Mouse (Mus musculus) CD4-positive helper T cell, adult 2 months (primary cell): Measurements from ENCODE around the gene Cyp2a12.
"Not testable (repeated sequence)": the region's sequence is repeated elsewhere in the genome, so short reads cannot be mapped to it uniquely, and the experiment has no call there.

Experiments
- DNase-seq: peaks from one replicate; pipeline ENCODE4 v3.0.0-alpha.2; 2012; ENCODE audit warnings: low read depth, missing footprints, low spot score

Gene Cyp2a12

DNA sequence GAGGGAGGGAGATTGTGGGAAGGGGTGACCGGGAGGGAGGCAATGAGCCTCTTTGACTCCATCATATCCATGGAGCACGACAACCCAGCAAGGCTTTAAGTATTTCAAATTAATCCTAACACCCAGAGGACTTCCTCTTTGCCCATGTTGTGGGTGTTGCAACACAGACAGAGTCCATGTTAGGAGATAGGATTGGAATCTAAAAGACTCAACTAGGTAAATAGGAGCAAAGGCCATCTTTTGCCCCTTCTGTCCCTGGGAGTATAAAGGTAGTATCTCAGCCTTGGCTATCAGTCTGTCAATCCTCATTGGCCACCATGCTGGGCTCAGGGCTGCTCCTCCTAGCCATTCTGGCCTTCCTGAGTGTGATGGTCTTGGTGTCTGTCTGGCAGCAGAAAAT, at the start of gene Cyp2a12:
Gene Cyp2a12 (plus strand): TSS at position 293 of the 400 bp plus-strand sequence.
- DNase-seq: no peak

DNA sequence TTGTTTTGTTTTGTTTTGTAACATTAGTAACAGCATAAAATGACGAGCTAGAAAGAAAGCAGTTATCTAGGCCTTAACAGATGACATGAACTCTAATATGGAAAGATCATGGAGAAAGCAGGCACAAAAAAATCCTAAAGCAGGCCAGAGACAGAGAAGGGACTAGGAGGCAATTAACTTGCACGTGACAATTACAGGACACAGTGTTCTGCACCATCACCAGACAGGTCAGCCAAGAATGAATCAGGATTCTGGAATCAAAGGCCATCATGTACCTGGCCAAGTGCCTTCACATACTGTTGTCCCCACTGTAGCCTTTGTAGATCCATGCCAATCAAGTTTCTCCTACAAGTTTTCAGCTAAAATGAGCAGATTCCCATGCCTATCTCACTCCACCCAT, 47.4 kb upstream of the Cyp2a12 start:
- DNase-seq: not testable (repeated sequence)

DNA sequence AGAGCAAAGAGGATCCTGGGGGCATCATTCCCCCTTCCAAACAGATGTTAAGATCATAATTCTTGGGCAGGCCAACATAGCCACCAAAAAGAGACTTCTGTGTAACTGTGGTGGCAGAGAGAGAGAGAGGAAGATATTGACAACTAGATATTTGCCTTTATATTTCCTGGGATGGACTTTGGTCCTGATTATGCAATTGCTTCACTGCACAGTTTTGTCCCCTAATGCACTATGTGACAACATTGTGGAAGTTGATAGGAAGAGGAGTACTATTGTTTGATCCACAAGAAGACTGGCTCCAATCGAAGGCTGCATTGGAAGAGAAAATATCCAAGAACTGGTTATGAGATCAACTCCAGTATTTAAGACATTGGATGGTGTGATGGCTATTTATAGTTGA, 46.9 kb upstream of the Cyp2a12 start:
- not testable (repeated sequence) for DNase-seq

DNA sequence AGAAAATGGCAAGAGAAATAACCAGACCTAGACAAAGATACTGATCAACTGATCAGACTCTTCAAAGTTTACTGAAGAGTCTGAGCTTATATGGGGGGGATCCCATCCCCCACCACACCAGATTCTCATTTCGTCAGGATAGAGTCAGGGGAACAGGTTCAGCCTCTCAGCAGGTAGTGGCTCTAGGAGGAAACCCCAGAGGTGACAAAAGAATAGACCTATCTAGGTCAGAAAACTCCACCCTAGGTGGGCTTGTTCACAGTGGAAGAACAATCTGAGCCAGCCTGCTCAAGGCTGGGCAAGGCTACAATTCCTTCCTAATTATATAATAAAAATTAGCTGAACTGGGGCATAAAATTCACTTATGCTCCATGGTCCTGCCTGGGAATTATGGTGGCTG, 46.3 kb upstream of the Cyp2a12 start:
- DNase-seq: no peak

DNA sequence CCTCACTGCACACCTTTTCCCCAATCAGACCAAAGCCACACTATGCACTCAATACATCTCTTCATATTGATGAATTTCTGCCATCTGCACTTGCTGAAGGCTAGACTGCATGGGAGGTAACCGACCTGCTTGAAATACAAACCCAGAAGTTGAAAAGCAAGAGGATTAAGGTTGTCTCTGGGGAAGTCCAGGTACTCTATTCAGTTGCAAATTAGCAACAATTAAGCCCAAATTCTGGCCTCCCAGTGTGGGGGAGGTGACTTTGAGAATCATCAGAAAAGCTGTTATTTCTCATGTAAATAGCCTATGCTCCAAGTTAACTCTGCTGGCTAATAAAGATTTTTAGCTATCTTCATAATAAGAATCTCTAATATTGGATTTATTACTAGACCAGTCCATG, 45.7 kb upstream of the Cyp2a12 start:
- DNase-seq: not testable (repeated sequence)

DNA sequence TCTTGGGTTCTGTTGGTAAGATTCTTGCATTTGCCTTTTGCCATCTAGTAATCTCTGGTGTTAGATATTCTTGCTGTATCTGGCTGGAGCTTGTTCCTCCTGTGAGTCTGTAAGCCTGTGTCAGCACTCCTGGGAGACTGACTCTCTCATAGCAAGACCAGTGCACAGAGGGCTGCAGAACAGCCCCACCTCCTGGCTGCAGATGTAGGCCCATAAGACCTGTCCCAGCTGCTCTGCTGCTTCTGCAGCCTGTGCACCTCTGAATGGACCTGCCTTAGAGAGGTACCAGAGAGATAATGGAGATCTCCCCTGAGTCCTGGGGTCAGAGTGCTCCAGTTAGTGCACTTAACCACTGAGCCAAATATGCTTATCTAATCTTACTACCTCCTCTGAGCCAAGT, 2.3 kb upstream of the Cyp2a12 start:
- DNase-seq: not testable (repeated sequence)

DNA sequence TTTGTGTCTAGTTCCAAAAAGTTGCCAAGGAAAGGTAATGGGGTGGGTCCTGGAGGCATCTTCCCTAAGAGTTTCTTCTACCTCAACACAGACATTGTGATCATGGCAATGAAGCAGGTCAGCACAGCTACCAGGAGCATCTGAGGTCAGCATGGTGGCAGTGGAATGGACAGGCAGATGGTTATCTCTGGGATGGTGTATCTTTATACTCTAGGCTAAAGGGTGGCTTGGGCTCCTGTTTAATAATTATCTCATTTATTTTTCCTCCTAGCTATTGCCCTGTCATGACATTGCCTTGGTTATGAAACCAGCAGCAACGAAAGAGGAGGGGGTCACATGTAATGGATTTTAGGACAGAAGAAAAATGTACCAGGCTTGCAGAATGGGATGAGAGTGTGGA, 20.0 kb downstream of the Cyp2a12 start:
- not testable (repeated sequence) for DNase-seq

DNA sequence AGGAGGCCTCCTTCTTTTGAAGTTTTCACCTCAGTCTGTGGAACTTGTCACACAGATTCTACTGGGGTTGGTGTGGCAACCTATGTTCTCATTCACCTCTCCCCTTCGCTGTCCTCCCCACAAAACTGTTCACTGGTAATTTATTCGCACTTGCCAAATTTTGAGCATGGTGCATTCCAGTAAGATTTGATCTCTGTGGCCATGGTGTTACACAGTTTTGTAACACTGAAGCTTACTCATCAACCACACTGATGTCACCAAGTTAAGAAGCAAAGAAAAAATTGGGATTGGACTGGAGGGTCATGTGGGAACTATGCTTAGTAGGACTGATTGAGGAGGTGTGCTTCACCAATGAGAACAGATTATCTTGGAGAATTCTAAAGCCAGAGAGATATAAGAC, 30.5 kb downstream of the Cyp2a12 start:
- not testable (repeated sequence) for DNase-seq

DNA sequence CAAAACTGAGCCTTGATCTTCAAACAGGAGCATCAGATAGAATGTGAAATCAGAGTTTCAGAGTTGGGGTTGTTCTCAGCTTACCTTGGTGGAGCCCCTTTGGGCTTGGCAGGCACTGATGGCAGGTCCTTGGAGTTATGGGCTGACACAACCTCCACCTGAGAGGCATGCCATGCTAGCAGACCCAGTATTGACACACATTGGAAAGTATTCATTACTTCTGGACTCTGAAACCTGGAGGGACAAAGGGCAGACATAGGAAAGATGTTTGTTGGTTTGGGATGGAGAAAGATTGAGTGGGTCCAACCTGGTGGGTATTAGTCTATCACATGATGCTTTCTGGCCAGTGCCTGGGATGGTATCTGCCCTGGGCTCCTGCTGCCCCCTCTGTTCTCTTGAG, 31.0 kb downstream of the Cyp2a12 start:
- DNase-seq: not testable (repeated sequence)

DNA sequence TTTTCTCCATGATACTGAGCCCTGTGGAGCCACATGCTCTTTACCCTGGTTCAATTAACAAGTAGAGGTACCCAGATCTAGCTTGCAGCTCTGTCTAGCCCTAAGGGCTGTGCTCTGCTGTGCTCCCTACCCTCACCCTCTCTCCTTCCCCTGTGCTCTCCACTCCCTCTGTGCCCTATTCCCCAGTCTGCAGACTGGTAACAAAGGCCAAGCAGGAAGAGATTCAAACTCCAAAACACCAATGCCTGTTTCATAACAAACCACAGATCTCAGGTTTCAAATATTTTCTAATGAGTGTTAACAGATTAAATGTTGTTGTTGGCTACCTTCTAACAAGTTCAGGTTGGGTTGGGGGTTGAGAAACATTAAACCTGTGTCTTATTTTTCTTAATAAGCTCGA, 49.8 kb downstream of the Cyp2a12 start:
- no peak for DNase-seq

DNA sequence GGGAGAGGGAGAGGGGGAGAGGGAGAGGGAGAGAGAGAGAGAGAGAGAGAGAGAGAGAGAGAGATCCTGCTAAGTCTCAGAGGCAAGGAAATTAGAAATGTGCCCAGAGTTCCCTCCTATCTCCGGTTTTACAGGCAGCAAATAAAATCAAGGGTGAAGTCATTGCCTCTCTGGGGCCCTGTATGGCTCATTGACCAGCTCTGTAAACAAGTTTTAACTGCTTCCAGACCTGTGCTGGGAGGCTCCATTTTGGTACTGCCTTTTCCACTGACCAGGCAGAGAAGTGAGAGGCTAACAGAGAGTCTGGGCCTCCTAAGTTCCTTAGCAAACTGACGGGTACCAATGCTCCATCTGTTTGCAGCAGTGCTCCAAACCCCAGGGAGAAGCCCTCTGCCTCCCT, 52.7 kb downstream of the Cyp2a12 start:
- no peak for DNase-seq
